Mouse (Mus musculus): ENCODE measurements around the gene Sdf4. TPM values are rescaled to one million over a fixed set of nuclear protein-coding genes. Genes with fewer than 3 reads are reported as not detected.
A peak's percentile ranks its signal among the peaks of the same experiment; 100 is the strongest.

Sdf4 gene
- polyA plus RNA-seq, 1 experiment from 2014 or later = 125 TPM

DNA sequence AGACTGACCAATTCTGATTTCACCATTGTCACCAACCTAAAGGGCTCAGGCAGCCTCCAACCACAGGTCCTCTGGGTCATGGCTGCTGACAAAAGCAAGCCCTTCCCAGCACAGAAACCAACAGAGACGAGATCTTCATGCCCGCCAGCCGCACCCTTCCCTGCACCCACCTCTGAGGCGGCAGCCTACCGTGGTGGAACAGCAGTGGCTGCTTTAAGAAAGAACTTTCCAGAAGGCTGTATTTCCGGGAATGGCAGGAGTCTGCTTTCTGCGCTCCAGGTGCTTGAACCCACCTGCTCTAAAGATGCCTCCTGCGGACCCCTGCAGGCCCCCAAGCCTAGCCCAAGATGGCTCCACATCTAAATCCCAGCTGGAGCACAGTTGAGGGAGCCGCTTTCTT lies 66.2 kb downstream of the Sdf4 start:
- WGBS = 84% methylated on average over 9 of the region's 9 CpGs
- Histone ChIP-seq H3K36me3 (ENCODE audit: control insufficient read depth, insufficient read depth) (no peaks in the 10 kb centered on the region), H3K4me2 (ENCODE audit: low read length) (no peak overlapping the region), H3K4me3 (replicated peaks; ENCODE audit: low read length) (no peak overlapping the region), H3K4me1 (replicated peaks; ENCODE audit: control insufficient read depth, insufficient read depth, low read length) (no peaks in the 10 kb centered on the region; the same call in 1 of the 2 replicates), H3K27me3 (replicated peaks; ENCODE audit: control insufficient read depth, insufficient read depth, low read length) (no peaks in the 10 kb centered on the region), H3K9me3 (ENCODE audit: control insufficient read depth, low read length) (no peaks in the 10 kb centered on the region), H3K27ac (ENCODE audit: low read length) (no peak overlapping the region), H3K9ac (replicated peaks; ENCODE audit: low read depth, low read length) (no peak overlapping the region)
- ATAC-seq = no peak

DNA sequence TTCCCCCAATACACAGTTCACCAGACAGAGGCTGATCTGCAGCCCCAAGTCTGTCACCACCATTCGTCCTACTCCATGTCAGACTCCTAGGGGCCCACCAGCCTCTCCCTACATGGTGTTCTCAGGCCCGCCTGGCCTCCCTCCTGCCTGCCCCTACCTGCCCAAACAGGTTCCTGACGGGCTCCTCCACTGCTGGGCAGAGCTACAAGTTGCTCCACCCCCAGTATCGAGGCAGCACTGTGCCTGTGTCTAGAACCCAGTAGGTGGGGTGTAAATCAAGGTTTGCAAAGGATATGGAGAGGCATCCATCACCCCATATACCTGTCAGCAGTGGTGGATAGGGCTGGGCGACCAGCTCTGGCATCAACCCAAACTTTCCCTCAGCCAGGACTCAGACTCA lies 66.6 kb downstream of the Sdf4 start, which contains the start of gene Ttll10:
TSS of gene Ttll10 (minus strand) at position 154 of the 400 bp plus-strand sequence.
- Histone ChIP-seq H3K27ac (ENCODE audit: low read length) (no peak within 1 kb of the TSS), H3K4me3 (replicated peaks; ENCODE audit: low read length) (no peak within 1 kb of the TSS), H3K9ac (replicated peaks; ENCODE audit: low read depth, low read length) (no peak within 1 kb of the TSS), H3K4me1 (replicated peaks; ENCODE audit: control insufficient read depth, insufficient read depth, low read length) (peaks cover 3% of the 10 kb centered on the region; the same call in 1 of the 2 replicates), H3K9me3 (ENCODE audit: control insufficient read depth, low read length) (no peaks in the 10 kb centered on the region), H3K36me3 (ENCODE audit: control insufficient read depth, insufficient read depth) (no peaks in the 10 kb centered on the region), H3K27me3 (replicated peaks; ENCODE audit: control insufficient read depth, insufficient read depth, low read length) (no peaks in the 10 kb centered on the region), H3K4me2 (ENCODE audit: low read length) (no peak within 1 kb of the TSS)
- no peak for ATAC-seq
- 53% methylated on average over 5 of the region's 5 CpGs for WGBS

DNA sequence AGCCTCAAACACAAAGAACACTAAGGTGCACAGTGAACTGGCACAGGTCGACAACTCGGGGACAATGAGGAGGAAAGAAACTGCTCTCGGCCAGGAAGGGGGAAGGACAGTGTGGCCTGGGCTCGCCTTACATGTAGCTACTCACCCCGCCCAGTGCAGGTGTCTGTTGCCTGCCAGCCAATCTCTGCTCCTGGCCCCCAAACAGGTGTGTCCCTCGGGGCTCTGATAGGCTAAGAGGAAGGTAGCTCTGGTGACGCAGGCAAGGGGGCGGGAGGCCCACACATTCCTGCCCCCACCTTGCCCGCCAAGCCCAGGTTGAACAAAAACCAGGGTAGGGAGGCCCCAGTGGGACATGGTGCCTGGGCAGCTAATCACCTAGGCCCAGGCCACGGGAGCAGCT lies 67.0 kb downstream of the Sdf4 start:
- H3K27me3 ChIP-seq (replicated peaks; ENCODE audit: control insufficient read depth, insufficient read depth, low read length) = no peaks in the 10 kb centered on the region
- no peaks in the 10 kb centered on the region for H3K9me3 ChIP-seq (ENCODE audit: control insufficient read depth, low read length)
- H3K4me1 ChIP-seq (replicated peaks; ENCODE audit: control insufficient read depth, insufficient read depth, low read length) = peaks cover 3% of the 10 kb centered on the region; the same call in 1 of the 2 replicates
- no peak overlapping the region for H3K27ac ChIP-seq (ENCODE audit: low read length)
- H3K4me2 ChIP-seq (ENCODE audit: low read length) = no peak overlapping the region
- no peaks in the 10 kb centered on the region for H3K36me3 ChIP-seq (ENCODE audit: control insufficient read depth, insufficient read depth)
- no peak for ATAC-seq
- no peak overlapping the region for H3K9ac ChIP-seq (replicated peaks; ENCODE audit: low read depth, low read length)
- no peak overlapping the region for H3K4me3 ChIP-seq (replicated peaks; ENCODE audit: low read length)
- WGBS = 41% methylated on average over 10 of the region's 10 CpGs

MicroRNAs encoded within 50 kb of the gene (microRNA counts, 519-probe panel; counts per million panel counts)
- microRNA mmu-miR-200a = 2,206 counts per million, percentile 45 among the panel's probes with 10 or more counts
- microRNA mmu-miR-200b = 2,589 counts per million, percentile 64 among the panel's probes with 10 or more counts
- 2,674 counts per million, percentile 68 among the panel's probes with 10 or more counts for microRNA mmu-miR-429

Small RNA genes within 50 kb of the gene (microRNA-seq; reads per million reads assigned to microRNA genes)
- gene Mir200a (74.8 reads per million, percentile 50 among the genes with 10 or more reads in this experiment), gene Mir200b (295 reads per million, percentile 68 among the genes with 10 or more reads in this experiment), gene Mir429 (1,230 reads per million, percentile 81 among the genes with 10 or more reads in this experiment)

Other genes starting within 250 kb of the Sdf4 start
- gene Atad3a, start 231.8 kb upstream of the Sdf4 start, polyA plus RNA-seq (2015; fragmentation: Nextera tagmentation; extraction: Ambion mirVana) = 98.2 and 101 TPM in 2 replicates
- 27.3 and 29.6 TPM in 2 replicates for gene Vwa1, start 218.2 kb upstream of the Sdf4 start, polyA plus RNA-seq (2015; fragmentation: Nextera tagmentation; extraction: Ambion mirVana)
- gene Tmem88b, start 207.0 kb upstream of the Sdf4 start, polyA plus RNA-seq (2015; fragmentation: Nextera tagmentation; extraction: Ambion mirVana) = 0.47 and 0.53 TPM in 2 replicates
- gene Ankrd65, start 202.4 kb upstream of the Sdf4 start, polyA plus RNA-seq (2015; fragmentation: Nextera tagmentation; extraction: Ambion mirVana) = not detected in 2 replicates
- gene Mrpl20, start 190.0 kb upstream of the Sdf4 start, polyA plus RNA-seq (2015; fragmentation: Nextera tagmentation; extraction: Ambion mirVana) = 214 and 231 TPM in 2 replicates
- gene Ccnl2, start 180.4 kb upstream of the Sdf4 start, polyA plus RNA-seq (2015; fragmentation: Nextera tagmentation; extraction: Ambion mirVana) = 176 and 188 TPM in 2 replicates
- gene Aurkaip1, start 161.6 kb upstream of the Sdf4 start, polyA plus RNA-seq (2015; fragmentation: Nextera tagmentation; extraction: Ambion mirVana) = 111 and 121 TPM in 2 replicates
- gene Mxra8, start 153.2 kb upstream of the Sdf4 start, polyA plus RNA-seq (2015; fragmentation: Nextera tagmentation; extraction: Ambion mirVana) = 16.9 and 19.8 TPM in 2 replicates
- 7.0 and 10.0 TPM in 2 replicates for gene Dvl1, start 145.5 kb upstream of the Sdf4 start, polyA plus RNA-seq (2015; fragmentation: Nextera tagmentation; extraction: Ambion mirVana)
- 0.72 and 0.84 TPM in 2 replicates for gene Tas1r3, start 129.5 kb upstream of the Sdf4 start, polyA plus RNA-seq (2015; fragmentation: Nextera tagmentation; extraction: Ambion mirVana)
- gene Cptp, start 123.4 kb upstream of the Sdf4 start, polyA plus RNA-seq (2015; fragmentation: Nextera tagmentation; extraction: Ambion mirVana) = 22.5 and 23.8 TPM in 2 replicates
- 89.8 and 100 TPM in 2 replicates for gene Ints11, start 123.3 kb upstream of the Sdf4 start, polyA plus RNA-seq (2015; fragmentation: Nextera tagmentation; extraction: Ambion mirVana)
- gene Pusl1, start 101.1 kb upstream of the Sdf4 start, polyA plus RNA-seq (2015; fragmentation: Nextera tagmentation; extraction: Ambion mirVana) = 68.0 and 70.3 TPM in 2 replicates
- gene Acap3, start 101.0 kb upstream of the Sdf4 start, polyA plus RNA-seq (2015; fragmentation: Nextera tagmentation; extraction: Ambion mirVana) = 94.8 and 101 TPM in 2 replicates
- 115 and 121 TPM in 2 replicates for gene Ube2j2, start 49.0 kb upstream of the Sdf4 start, polyA plus RNA-seq (2015; fragmentation: Nextera tagmentation; extraction: Ambion mirVana)
- 6.3 and 9.2 TPM in 2 replicates for gene C1qtnf12, start 30.6 kb upstream of the Sdf4 start, polyA plus RNA-seq (2015; fragmentation: Nextera tagmentation; extraction: Ambion mirVana)
- gene B3galt6, start 223 bp upstream of the Sdf4 start, polyA plus RNA-seq (2015; fragmentation: Nextera tagmentation; extraction: Ambion mirVana) = 26.8 and 30.4 TPM in 2 replicates
- gene Tnfrsf4, start 21.0 kb downstream of the Sdf4 start, polyA plus RNA-seq (2015; fragmentation: Nextera tagmentation; extraction: Ambion mirVana) = 1.0 and 1.4 TPM in 2 replicates
- 0.60 and 1.5 TPM in 2 replicates for gene Tnfrsf18, start 33.3 kb downstream of the Sdf4 start, polyA plus RNA-seq (2015; fragmentation: Nextera tagmentation; extraction: Ambion mirVana)
- gene Ttll10, start 66.5 kb downstream of the Sdf4 start, polyA plus RNA-seq (2015; fragmentation: Nextera tagmentation; extraction: Ambion mirVana) = not detected in 2 replicates
- 43.2 and 45.8 TPM in 2 replicates for gene 9430015G10Rik, start 117.1 kb downstream of the Sdf4 start, polyA plus RNA-seq (2015; fragmentation: Nextera tagmentation; extraction: Ambion mirVana)
- 0.42 and 0.73 TPM in 2 replicates for gene Rnf223, start 137.6 kb downstream of the Sdf4 start, polyA plus RNA-seq (2015; fragmentation: Nextera tagmentation; extraction: Ambion mirVana)
- 113 and 125 TPM in 2 replicates for gene Agrn, start 204.6 kb downstream of the Sdf4 start, polyA plus RNA-seq (2015; fragmentation: Nextera tagmentation; extraction: Ambion mirVana)
- 1.5 TPM in 2 replicates for gene Isg15, start 207.9 kb downstream of the Sdf4 start, polyA plus RNA-seq (2015; fragmentation: Nextera tagmentation; extraction: Ambion mirVana)
- 3.3 and 4.0 TPM in 2 replicates for gene AW011738, start 210.4 kb downstream of the Sdf4 start, polyA plus RNA-seq (2015; fragmentation: Nextera tagmentation; extraction: Ambion mirVana)
- 1.7 and 1.8 TPM in 2 replicates for gene Perm1, start 223.0 kb downstream of the Sdf4 start, polyA plus RNA-seq (2015; fragmentation: Nextera tagmentation; extraction: Ambion mirVana)
- gene Plekhn1, start 242.0 kb downstream of the Sdf4 start, polyA plus RNA-seq (2015; fragmentation: Nextera tagmentation; extraction: Ambion mirVana) = 27.6 and 31.9 TPM in 2 replicates
- gene Noc2l, start 243.1 kb downstream of the Sdf4 start, polyA plus RNA-seq (2015; fragmentation: Nextera tagmentation; extraction: Ambion mirVana) = 55.3 and 61.4 TPM in 2 replicates

Measured in forebrain, embryonic 16.5 days (tissue).